Mouse (Mus musculus) spleen, postnatal 4 days (tissue): ENCODE data around the gene Ogfrl1.

ENCODE experiments used
- DNase-seq, 2 experiments: peaks; one replicate each; pipeline ENCODE4 v3.0.0; 2022; ENCODE audit warnings: low spot score in 2 of 2

The Ogfrl1 gene

GRCm38 (mm10) chr1:23352895-23353294 lies 44.7 kb downstream of the Ogfrl1 start:
- DNase-seq: no peak

- DNase-seq: no peak
Measured at GRCm38 (mm10) chr1:23351756-23352155, 45.8 kb downstream of the Ogfrl1 start.

DNA sequence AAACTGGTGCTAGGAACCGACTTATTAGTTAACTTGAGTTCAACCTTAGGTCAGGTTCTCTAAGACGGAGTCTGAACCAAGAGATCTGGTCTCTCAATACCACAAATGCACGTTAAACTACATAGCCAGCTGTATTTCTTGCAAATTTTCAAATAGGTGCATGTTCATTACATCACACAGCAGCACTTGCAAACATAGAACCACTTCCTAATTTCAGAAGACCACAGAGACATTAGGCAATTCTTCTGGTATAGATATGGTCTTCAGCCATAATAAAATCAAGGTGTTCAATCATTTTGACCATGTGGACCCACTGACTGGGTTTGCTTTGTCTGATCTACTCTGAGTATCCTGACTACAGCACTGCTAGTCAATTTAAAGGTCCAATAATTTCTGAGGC lies 51.9 kb downstream of the Ogfrl1 start:
- DNase-seq: no peak

- DNase-seq: no peak
Measured at GRCm38 (mm10) chr1:23342864-23343263, 54.7 kb downstream of the Ogfrl1 start.

DNA sequence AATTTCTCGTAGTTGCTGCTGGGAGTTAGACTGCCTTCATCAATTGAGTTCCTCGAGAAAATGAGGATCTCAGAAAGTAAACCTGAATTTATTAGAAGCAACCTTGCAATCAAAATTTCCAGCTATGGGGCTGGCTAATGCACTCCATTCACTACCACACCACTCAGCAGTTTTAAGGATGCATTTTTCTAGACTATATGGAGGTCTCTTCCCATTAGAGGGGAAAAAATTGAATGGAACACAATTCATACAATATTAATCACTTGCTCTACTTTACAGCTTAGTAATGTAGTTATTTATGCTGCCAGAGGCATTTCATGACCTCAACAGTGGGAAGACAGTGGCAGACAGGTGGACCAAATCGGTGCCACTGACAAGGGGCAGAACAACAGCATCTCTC lies 55.3 kb downstream of the Ogfrl1 start:
- no peak for DNase-seq

DNA sequence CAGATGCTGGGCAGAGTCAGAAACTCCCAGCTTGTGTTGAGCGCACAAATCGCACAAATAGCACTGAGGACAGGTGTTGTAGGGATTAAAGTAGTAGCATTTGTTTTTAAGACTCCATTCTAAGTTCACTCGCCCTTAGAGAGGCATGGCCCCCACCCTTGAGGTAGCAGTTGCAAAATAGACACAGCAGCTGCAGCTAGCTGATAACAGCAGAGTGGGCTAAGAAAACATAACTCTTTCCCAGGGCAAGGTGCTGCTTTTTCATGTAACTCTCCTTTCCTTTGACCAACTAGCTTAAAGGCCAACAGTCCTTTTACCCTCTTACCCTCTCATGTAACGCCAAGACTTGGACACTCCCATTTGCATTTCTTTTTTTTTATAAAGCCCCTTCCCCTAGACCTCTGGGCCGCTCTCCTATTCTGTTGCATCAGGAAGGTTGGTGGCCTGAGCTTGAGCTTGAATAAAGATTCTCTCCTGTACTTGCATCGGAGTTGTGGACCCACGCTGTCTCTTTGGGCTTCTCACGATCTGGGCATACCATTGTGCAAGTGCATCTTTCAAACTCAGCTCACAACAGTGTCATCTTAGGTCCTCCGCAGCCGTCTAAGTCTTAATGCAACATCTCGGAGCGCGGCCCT lies 61.7 kb downstream of the Ogfrl1 start:
- peak in 1 of 2 experiments; percentile 53 for DNase-seq

DNA sequence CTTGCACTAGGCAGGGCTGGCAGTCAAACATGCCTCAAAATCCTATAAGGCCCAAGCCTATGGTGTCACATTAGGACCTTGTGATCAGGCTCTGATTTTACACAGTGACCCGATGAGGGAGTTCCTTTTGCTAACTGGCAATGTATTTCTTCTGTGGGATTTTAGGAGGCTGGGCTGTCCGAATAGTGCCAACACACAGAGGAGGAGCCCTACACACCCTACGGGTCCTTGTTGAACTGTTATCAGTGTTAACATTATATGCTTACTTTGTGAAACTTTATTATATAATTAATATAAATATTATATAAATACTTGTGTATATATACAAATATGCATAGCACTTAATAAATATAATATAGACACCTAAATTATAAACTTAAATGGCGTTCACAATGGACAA lies 62.5 kb downstream of the Ogfrl1 start:
- DNase-seq: no peak

- DNase-seq: no peak
Measured at GRCm38 (mm10) chr1:23332192-23332591, 65.4 kb downstream of the Ogfrl1 start.

GRCm38 (mm10) chr1:23325160-23325559 lies 72.4 kb downstream of the Ogfrl1 start:
- DNase-seq: no peak

DNA sequence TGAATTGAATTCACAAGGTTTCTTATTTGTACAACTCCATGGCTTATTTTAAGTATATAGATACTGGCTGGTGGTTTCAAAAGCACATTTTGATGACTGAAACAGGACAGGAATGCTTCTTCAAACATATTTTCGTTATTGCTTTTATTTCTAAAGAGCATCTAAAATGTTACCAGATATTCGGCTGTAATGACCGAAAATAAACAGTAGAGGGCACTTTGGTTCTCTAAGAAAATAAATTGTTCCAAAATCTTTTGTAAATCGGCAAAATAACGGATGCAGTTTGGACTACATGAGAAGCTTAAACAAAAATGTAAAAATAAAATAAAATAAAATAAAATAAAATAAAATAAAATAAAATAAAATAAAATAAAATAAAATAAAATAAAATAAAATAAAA lies 73.3 kb downstream of the Ogfrl1 start:
- no peak for DNase-seq

DNA sequence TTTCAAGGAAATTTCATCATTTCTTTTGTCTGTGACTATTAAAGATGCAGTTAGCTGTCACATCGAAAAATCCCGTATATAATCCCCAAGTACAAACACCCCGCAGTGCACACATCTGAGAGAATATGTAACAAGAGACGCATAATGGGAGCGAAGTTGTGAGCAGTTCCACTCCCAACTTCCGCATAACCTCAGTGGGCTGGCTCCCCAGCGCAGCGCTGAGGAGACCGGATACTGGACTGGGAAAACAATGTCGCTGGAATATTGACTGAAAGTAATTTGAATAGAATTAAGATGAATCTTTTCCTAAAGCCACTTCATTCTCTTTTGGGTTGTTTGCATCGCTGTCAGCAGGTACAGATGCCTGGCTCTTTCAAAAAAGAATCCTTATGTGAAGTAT lies 74.3 kb downstream of the Ogfrl1 start:
- no peak for DNase-seq

- no peak for DNase-seq
Measured at GRCm38 (mm10) chr1:23322208-23322607, 75.4 kb downstream of the Ogfrl1 start.

GRCm38 (mm10) chr1:23321331-23321851 lies 76.2 kb downstream of the Ogfrl1 start:
- no peak for DNase-seq

GRCm38 (mm10) chr1:23320591-23321195 lies 76.9 kb downstream of the Ogfrl1 start:
- DNase-seq: no peak
